Mouse (Mus musculus) spleen, adult 2 months (tissue): ENCODE measurements around the gene S100a16.

Source experiments
- CTCF ChIP-seq: fragments of 200-500 bp; IDR thresholded peaks from 2 replicates; pipeline ENCODE4 v1.5.1; 2011; ENCODE audit warnings: mild to moderate bottlenecking, inconsistent platforms; ENCODE audit not compliant: insufficient read depth, insufficient read length, insufficient replicate concordance; ENCODE audit errors: extremely low read depth
- POLR2A ChIP-seq: fragments of 200-500 bp; IDR thresholded peaks from 2 replicates; pipeline ENCODE4 v1.6.1; 2011; ENCODE audit warnings: low read depth, low read length, inconsistent platforms

DNA sequence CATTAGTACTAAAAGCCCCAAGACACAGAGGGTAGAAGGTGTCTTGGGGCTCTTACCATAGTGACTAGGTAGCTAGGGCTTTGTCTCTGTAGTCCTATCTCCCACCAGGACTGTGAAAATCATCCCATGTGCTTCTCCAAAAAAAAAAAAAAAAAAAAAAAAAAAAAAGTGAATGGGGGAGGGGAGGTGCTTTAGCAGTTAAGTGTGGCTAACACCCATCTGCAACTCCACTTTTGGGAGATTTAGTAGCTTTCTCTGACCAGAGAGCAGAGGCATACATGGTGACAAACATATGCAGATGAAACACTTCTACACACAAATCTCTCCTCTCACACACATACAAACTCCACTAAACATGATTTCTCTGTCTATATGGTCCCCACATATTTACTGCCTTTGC, 39.5 kb upstream of the S100a16 start:
- TF ChIP-seq POLR2A (no peak), CTCF (no peak)
